Mouse (Mus musculus) urinary bladder, adult 2 months (tissue): Measurements from ENCODE around the gene Chst1. TPM values are rescaled to one million over a fixed set of nuclear protein-coding genes. Genes with fewer than 3 reads are reported as not detected.

Source experiments
- polyA plus RNA-seq: library from polyadenylated mRNA; depleted of rRNA; stranded (reverse); fragments of >200 nt; gene quantifications from 2 replicates; pipeline ENCODE4 v1.2.3, GENCODE M21; 2012; rRNA removed

Chst1 gene
- polyA plus RNA-seq, 1 experiment = 9.3 TPM

Other genes with a start within 250 kb of the Chst1 start
- gene Pex16, start 225.0 kb upstream of the Chst1 start, polyA plus RNA-seq = 36.3 and 41.1 TPM in 2 replicates
- 10.6 and 13.2 TPM in 2 replicates for gene Large2, start 224.8 kb upstream of the Chst1 start, polyA plus RNA-seq
- gene 1700029I15Rik, start 217.2 kb upstream of the Chst1 start, polyA plus RNA-seq = 2.3 and 3.4 TPM in 2 replicates
- 15.8 and 22.8 TPM in 2 replicates for gene Mapk8ip1, start 198.4 kb upstream of the Chst1 start, polyA plus RNA-seq
- gene Cry2, start 165.7 kb upstream of the Chst1 start, polyA plus RNA-seq = 36.2 and 36.7 TPM in 2 replicates
- 15.8 and 16.8 TPM in 2 replicates for gene Slc35c1, start 139.2 kb upstream of the Chst1 start, polyA plus RNA-seq